Mouse (Mus musculus) adrenal gland, adult 8-10 months (tissue): ENCODE measurements around the gene Sidt1. TPM values are rescaled to one million over a fixed set of nuclear protein-coding genes. Genes with fewer than 3 reads are reported as not detected.

ENCODE experiments used
- DNase-seq: peaks from one replicate; pipeline ENCODE4 v3.0.0; 2022
- total RNA-seq, 4 experiments: library from RNA; stranded (reverse); gene quantifications; 2 replicates each; pipeline ENCODE4 v1.2.4; 2022

Gene Sidt1
- total RNA-seq, 4 experiments from 2014 or later, result 7.8 to 18.1 (median 13.3) TPM

DNA sequence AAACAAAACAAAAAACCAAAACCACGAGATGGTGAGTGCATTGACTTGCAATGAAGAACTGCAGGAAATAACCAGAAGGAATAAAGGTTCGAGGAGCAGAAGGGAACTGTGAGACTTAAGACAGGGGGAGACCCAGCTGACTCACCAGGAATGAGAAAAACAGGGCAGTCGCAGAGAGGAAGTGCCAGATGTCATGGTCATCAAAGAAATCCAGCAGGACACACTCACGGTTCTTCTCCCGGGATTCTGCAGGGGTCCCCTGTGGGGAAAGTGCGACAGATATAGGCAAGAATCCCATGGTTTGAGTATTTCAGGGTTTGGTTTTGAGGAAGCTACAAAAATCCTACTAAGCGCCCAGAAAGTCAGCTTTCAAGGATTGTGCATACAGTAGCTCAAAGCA is 89.7 kb downstream of the Sidt1 start:
- no peak for DNase-seq

DNA sequence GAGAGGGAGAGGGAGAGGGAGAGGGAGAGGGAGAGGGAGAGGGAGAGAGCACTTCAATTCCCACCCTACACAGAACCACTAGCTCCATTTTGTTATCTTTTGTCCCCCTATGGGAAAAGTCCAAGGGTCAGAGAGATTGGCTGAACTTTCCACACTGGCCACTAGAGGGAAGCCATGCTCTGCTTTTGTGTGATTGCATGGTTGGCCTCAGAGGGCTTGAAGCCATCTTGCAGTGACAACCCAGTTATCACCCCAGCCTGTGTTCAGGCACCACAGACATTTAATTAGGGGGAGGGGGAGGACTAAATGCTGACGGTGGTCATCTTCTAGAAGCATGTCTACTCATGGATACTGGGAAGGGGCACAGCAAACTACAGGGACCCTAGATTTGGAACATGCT is 90.4 kb downstream of the Sidt1 start:
- DNase-seq, result peak; percentile 71

DNA sequence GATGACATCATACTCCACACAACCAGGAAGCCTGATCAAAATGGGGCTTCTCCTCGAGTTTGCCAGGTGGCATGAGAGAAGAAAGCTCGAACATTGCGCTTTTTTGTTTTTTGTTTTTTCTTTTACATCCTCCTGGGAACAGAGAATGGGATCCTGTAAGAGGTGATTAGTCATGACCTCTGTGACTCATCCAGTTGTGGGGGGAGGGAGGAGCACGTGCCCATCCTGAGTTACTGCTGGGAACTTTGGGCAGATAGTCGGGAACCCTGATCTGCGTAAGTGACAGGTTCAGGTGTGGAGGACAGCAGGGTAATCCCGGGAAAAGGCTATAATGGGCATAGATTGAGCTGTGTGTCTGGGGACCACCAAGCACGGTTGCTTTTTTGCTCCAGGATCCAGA is 92.6 kb downstream of the Sidt1 start:
- DNase-seq, result no peak

DNA sequence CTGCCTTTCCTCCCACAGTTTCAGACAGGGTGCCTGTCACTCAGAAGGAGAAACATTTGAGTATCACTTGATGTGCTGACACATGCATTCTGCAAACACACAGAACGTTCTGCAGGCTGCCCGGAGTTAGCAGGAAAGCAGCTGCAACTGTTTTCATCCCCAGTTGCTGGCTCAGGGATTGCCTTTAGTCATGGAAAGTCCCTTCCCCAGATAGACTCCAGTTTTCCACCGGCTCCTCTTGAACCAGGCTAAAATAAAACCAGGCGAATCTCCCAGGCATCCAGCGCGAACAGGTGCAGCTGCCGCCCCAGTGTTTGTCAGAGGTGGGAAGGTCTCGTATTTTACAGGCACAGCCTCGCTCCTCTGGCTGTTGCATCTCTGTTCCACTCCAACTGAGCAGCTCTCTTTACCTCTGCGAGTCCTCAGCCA is 94.1 kb downstream of the Sidt1 start:
- DNase-seq, result no peak

DNA sequence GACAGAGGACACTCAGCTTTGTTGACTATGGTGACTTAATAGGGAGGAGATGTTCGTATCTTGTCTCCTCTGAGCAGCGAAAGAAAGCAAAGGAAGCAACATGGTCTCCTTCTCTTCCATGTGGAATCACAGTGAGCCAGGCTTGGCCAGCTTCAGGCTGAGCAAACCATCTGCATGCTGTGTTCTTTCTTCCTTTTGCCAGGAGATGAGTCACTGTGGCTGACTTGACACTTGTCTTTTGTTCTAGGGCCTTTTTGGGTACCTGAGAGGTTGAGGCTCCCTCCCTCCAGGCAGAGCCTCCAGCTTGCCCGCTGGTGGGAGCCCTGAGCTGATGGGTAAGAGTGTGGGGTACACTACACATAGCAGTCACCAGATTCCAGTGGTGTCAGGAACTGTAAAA is 95.2 kb downstream of the Sidt1 start:
- DNase-seq, result no peak

DNA sequence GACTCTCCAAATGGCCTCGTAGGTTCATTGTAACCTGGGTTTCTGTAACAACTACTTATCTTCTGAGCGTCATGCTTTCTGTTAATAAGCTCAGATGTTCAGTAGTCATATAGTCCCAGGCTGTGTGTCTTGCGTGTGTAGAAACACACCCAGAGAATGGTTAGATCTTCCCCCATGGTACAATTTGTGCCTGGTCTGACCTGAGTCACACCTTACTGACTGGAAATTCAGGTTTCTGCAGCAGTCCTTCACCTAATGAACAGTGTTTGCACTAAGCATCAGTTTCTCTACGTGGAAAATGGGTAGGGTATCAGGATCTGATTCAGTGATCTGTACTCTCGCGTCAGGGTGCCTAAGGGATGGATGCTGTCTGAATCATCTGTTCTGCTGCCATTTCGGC is 100.0 kb downstream of the Sidt1 start:
- DNase-seq, result no peak

DNA sequence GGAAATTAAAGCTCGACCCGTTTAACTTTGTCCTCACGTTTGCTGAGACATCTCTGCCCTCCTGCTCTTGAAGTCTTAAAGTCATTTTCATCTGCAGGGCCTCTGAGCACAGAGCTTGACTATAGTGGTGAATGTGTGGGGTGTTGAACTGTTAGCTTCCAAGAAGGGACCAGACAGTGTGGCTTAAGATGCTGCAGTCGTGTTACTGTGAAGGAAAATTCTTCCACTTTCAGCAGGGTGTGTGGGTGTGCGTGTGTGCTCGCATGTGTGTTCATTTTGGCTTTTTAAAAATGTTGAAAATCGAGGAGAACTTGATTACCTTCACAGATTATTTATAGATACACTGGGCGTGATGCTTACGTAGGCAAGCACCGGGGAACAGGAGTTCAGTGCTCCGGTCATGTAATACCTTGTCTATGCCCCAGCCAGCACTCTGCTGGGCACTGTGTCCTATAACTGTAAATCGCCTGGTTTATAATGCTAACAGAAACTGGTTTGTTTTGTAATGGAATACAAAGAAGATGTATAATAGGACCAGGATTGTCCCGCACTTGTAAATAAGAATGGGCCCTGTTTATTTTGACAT is 106.2 kb downstream of the Sidt1 start:
- no peak for DNase-seq

DNA sequence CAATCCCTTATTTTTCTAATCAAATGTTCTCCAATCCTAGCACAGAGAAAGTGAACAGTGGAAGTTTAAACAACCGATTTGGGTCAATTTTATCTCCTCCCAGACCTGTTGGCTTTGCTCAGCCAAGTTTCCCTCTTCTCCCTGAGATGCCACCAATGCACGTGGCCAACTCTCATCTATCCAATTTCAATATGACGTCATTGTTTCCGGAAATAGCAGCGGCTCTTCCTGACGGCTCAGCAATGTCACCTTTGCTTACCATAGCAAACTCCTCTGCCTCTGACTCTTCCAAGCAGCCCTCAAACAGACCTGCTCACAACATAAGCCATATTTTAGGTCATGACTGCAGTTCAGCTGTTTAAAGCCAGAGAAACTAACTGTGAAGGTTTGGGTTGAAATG is 111.5 kb downstream of the Sidt1 start:
- no peak for DNase-seq

DNA sequence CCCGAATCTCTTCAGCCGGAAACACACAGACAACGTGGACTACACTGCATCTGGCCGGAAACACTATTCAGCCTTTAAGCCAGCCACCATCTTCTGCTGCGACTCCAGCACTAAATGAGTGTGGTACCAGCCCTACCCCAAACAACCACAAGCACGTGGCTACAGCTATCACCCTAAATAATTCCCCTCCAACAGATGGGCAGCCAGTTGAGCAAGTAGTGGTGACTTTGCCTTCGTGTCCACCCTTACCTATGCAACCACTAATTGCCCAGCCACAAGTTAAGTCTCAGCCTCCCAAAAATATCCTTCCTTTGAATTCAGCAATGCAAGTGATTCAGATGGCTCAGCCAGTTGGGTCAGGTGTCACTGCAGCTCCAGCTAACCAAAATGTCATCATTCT is 116.6 kb downstream of the Sidt1 start:
- no peak for DNase-seq

DNA sequence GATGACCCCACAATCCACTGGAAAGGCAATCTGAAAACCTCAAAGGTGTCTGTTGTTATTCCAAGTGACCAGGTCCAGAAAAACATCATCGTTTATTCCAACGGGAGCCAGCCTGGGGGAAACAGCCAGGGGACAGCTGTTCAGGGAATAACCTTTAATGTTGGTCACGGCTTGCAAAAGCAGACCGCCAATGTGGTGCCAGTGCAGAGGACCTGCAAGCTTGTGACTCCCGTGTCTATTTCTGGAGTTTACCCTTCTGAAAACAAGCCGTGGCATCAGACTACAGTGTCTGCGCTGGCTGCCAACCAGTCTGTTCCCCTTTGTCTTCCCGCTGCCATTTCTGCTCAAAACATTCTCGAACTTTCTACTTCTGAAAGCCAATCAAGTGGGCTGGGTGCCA is 117.5 kb downstream of the Sidt1 start:
- DNase-seq, result no peak

DNA sequence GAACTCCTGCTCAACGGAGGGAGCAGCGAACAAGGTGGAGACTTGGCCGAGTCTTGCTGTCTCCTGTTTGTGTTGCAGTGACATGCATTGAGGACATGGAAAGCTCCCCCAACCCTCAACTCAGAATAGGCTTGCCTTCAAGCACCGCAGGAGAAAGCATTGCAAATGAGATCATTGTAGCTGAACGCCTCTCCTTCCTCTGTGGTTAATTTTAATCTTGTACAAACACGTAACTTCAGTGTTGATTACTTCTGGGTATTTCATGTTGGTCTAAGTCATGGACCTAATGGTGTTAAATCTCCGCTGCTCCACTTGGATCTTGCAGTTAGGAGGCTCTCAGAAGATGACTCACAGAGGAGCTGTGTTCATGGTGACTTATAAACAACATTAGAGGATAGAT is 120.3 kb downstream of the Sidt1 start:
- DNase-seq, result no peak

DNA sequence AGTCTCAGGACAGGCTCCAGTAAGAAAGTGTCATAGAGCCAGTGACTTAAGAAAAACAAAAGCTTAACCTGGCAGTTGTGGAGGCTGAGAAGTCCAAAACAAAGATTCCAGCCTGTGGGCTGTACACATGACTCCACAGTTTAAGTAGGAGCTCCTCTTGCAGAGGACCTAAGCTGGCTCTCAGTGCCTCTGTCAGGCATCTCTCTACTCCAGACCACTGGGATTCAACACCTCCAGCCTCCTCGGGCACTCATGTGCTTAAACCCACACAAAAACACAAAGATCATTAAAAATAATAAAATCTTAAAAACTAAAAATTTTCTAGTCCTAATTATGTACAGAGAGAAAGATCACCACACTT is 122.0 kb downstream of the Sidt1 start:
- DNase-seq, result no peak

DNA sequence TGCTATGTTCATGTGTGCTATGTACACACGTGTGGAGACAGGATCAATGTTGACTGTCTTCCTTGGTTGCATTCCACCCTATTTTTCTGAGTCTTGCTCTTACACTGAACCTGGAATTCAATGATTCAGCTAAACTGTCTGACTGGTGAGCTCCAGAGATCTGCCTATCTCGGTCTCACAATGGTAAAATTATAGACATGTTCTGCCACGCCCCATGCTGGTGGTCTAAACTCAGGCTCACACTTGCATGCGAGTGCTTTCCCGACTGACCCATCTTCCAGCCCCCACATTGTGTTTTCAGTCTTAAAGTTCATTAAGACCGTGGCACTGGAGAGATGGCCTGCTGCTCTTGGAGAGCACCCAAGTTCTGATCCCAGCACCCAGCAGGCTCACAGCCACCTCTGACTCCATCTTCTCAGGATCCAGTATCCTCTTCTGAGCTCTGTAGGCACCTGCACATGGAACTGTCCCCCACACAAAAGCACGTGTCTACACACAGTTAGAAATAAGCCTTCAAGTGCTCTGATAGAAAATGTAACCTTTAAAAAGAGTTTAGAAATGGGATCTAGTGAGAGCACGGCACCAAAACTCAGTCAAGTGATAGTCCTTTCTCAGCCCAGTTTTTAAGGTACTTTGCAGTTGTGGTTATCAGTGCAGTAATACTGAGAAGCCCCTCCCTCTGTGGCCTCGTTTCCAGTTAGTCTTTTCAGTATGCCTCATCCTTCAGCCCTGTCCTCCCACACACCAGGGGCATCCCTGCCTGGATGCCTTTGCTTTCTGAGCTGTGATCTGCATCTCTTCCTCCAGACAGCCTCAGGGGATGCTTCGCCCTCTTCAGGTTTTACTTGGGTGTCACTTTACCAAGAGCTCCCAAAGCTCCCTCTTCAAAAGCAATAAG is 122.6 kb downstream of the Sidt1 start:
- no peak for DNase-seq

DNA sequence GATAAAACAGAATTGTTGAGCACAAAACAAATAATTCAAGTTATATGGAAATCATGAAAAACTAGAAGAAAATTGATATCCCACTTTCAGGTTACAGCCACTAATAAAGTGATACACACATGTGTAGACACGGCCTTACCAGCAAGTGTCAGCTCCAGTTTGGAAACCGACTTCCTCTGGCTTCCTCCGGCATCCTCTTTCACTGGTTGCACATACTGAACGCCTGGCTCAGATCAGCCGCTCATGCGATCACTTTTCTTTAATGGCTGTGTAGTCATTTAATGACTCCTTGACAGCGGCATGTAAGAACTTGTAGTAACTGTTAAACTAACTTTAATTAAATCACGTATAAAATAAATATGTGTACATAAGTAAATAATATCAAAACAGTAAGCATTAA is 127.0 kb downstream of the Sidt1 start:
- no peak for DNase-seq

DNA sequence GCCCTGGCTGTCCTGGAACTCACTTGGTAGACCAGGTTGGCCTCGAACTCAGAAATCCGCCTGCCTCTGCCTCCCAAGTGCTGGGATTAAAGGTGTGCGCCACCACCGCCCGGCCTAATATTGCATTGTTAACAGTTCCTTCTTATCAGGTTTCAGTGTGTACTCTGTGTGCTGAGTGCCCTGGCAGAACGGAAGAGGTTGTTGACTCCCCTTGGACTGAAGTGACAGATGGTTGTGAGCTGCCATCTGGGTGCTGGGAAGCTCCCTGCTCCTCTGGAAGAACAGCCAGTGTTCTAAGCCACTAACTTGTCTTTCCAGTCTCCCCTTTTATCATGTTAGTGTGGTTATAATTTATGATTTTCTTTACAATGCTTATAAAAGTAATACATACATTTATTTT is 128.7 kb downstream of the Sidt1 start:
- no peak for DNase-seq

DNA sequence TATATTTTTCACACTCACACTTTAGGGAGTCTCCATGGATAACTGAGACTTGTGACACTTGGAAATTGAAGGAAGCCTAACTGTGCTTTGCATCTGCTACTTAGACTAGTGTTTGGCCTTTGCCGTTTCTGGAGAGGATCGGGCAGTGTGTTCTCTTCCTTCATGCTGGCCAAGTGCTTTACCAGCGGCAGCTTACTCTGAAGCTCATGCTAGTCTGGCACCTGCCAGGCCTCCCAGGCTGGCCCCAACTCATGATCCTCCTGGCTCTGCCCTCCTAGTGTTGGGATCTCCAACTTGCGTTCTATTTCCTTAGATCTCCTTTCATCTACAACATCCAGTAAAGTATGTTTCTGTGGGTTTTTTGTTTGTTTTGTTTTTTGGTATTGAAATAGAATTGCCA is 132.8 kb downstream of the Sidt1 start:
- no peak for DNase-seq

DNA sequence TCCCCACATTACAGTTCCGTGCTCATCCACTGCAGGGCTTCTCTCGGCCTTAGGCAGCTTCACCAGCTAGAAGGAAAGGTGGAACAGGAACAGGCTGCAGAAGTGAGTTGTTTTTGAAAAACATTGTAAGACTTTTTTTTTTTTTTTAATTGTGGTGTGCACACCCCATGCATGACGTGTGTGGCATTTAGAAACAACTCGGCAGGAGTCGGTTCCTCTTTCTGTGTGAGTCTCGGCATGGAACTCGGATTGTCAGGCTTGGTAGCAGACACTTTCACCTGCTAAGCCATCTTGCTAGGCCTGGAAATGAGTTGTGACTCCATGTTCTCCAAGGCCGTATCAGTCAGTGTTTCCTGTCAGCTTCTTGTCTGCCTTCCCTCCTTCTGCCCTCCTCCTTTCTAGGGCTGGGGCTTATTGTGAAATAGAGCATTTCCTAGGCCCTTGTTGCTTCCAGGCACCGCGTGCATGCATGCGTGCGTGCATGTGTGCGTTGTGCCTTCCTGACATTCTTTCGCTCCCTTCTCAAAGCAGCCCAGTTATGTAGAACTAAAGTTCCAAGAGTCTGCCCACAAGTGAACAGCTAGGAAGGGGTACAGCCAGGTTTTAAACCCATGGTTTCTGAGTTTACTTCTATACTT is 133.8 kb downstream of the Sidt1 start:
- DNase-seq, result no peak

DNA sequence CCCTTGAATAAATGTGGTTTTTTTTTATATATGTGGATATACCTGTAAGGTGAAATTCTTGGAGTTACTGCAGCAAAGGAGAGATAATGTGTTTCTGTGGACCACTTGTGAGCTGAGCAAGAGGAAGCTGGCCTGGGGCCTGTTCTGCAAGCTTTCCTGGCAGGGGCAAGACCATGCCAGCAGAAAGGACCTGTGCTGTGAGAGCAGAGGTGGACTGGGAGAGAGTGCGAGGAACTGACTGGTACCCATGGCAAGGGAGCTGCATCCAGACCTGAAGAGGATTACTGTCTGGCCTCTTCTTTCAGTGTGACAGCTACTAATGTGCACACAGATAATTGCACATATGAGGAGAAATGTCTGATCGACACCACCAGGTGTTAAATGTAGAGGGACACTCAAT is 142.0 kb downstream of the Sidt1 start:
- no peak for DNase-seq

Other genes with a start within 250 kb of the Sidt1 start
- 100 to 1,000 TPM; 144 to 168 (median 155) TPM for gene Atp6v1a, start 193.5 kb downstream of the Sidt1 start, total RNA-seq
- 10 to 100 TPM; 65.8 to 77.7 (median 68.0) TPM for gene Naa50, start 193.4 kb downstream of the Sidt1 start, total RNA-seq
- gene Usf3, start 159.9 kb downstream of the Sidt1 start, total RNA-seq, result 10 to 100 TPM; 24.1 to 24.9 (median 24.6) TPM
- gene Spice1, start 13.9 kb upstream of the Sidt1 start, total RNA-seq, result 10 to 100 TPM; 21.4 to 31.3 (median 23.5) TPM
- gene Cfap44, start 61.6 kb upstream of the Sidt1 start, total RNA-seq, result 1 to 10 TPM in 1 of 4 experiments, under 1 TPM in 3; 0.43 to 2.3 (median 0.70) TPM
- 10 to 100 TPM; 45.6 to 89.0 (median 65.4) TPM for gene Boc, start 225.7 kb upstream of the Sidt1 start, total RNA-seq